Mouse (Mus musculus): ENCODE results near the gene Lcn6. TPM values are rescaled to one million over a fixed set of nuclear protein-coding genes. Genes with fewer than 3 reads are reported as not detected.

Gene Lcn6
- polyA plus RNA-seq (2011; ENCODE audit: insufficient read depth, insufficient read length, low replicate concordance, missing spikeins): not detected in 2 replicates

DNA sequence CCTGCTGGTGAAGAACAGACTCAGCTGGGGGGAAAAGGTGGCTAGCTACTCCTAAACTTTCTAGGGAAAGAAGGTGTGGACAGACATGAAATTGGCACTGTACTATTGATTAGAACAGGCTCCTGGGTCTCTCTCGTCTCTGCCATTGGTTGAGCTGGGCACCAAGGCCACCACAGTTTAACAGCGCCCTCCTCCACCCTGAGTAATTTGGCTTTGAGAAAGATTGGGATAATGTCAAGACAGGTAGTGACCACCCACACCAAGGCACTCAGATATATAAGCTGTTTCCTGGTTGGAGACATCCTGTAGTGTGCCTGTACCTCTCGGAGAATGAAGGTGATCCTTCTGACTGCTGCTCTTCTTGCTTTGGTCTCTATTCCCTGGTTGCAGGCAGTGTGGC, at the start of gene Lcn6:
Gene Lcn6, plus strand, starts transcription at position 301 of the 400 bp plus-strand sequence.
- Histone ChIP-seq H3K27ac (ENCODE audit: control insufficient read depth, insufficient read depth, low read depth, low read length, poor library complexity) (no peak within 1 kb of the TSS), H3K4me3 (replicated peaks; ENCODE audit: control insufficient read depth, low read depth, low read length) (no peak within 1 kb of the TSS), H3K4me1 (ENCODE audit: control insufficient read depth, insufficient read depth, low read length) (no peaks in the 10 kb centered on the region)
- WGBS: 85% methylated on average over 3 of the region's 3 CpGs
- TF ChIP-seq CTCF (IDR thresholded peaks at IDR 0.05; ENCODE audit: control insufficient read depth, insufficient read depth, low read length): no peak
- no peak for TF ChIP-seq POLR2A (IDR thresholded peaks at IDR 0.05; ENCODE audit: borderline replicate concordance, control insufficient read depth, low read depth, low read length)

DNA sequence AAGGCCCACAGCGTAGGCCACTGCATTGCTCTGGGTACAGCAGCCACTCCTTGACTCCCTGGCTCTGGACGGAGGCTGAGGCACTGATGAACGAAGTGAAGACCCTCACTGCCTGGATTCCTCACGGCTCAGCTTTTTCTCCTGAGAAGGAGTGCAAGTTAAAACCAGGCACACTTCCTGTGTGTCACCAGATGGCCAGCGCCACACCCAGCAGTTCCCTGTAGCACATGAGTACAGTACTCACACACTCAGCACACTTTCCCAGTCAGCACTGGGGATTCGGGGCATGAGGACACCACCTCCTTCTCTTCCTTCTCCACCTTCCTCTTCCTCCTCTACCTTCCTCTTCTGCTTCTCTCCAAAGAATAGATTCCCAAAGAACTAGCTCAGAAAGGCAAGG, 48.8 kb upstream of the Lcn6 start, which contains the start of gene Fcna:
Gene Fcna, minus strand, starts transcription at position 220 of the 400 bp plus-strand sequence.
- H3K4me3 ChIP-seq (replicated peaks; ENCODE audit: control insufficient read depth, low read depth, low read length): no peak within 1 kb of the TSS
- H3K4me1 ChIP-seq (ENCODE audit: control insufficient read depth, insufficient read depth, low read length): no peaks in the 10 kb centered on the region
- no peak within 1 kb of the TSS for H3K27ac ChIP-seq (ENCODE audit: control insufficient read depth, insufficient read depth, low read depth, low read length, poor library complexity)
- 57% methylated on average over 6 of the region's 6 CpGs for WGBS
- TF ChIP-seq CTCF (IDR thresholded peaks at IDR 0.05; ENCODE audit: control insufficient read depth, insufficient read depth, low read length): no peak

DNA sequence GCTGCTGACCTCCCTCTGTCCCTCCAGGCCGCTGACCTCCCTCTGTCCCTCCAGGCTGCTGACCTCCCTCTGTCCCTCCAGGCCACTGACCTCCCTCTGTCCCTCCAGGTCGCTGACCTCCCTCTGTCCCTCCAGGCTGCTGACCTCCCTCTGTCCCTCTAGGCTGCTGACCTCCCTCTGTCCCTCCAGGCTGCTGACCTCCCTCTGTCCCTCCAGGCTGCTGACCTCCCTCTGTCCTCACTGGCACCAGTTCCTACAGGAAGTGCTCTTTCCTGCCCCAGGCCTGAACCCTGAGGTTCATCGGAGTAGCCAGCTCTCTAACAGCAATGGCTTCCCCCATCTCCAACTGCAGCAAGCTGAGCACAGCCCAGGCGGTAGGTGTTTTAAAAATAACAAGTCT, 47.8 kb upstream of the Lcn6 start:
- TF ChIP-seq POLR2A (IDR thresholded peaks at IDR 0.05; ENCODE audit: borderline replicate concordance, control insufficient read depth, low read depth, low read length) (no peak), CTCF (IDR thresholded peaks at IDR 0.05; ENCODE audit: control insufficient read depth, insufficient read depth, low read length) (no peak)
- H3K27ac ChIP-seq (ENCODE audit: control insufficient read depth, insufficient read depth, low read depth, low read length, poor library complexity): no peak overlapping the region
- no peaks in the 10 kb centered on the region for H3K4me1 ChIP-seq (ENCODE audit: control insufficient read depth, insufficient read depth, low read length)
- no peak overlapping the region for H3K4me3 ChIP-seq (replicated peaks; ENCODE audit: control insufficient read depth, low read depth, low read length)
- WGBS: 65% methylated on average over 4 of the region's 4 CpGs

DNA sequence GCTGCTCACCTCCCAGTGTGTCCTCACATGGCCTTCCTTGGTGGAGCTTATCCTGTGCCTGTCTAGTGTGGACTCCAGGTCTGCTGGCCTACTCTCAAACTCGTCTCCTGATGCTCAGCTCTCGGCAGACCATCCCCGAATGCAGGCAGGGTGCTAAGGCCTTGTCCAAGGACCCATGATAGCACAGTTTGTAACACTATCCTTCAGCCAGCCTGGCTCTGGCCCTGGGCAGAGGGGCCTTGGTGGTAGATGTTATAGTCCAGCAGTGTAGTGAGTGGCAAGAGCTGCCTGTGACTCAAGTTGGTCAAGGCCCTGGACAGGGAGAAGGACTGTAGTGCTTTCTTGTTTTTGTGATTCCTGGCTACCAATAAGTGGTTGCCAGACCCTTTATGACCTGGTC, 43.0 kb upstream of the Lcn6 start:
- H3K4me1 ChIP-seq (ENCODE audit: control insufficient read depth, insufficient read depth, low read length): no peaks in the 10 kb centered on the region
- TF ChIP-seq CTCF (IDR thresholded peaks at IDR 0.05; ENCODE audit: control insufficient read depth, insufficient read depth, low read length) (no peak), POLR2A (IDR thresholded peaks at IDR 0.05; ENCODE audit: borderline replicate concordance, control insufficient read depth, low read depth, low read length) (no peak)
- no peak overlapping the region for H3K27ac ChIP-seq (ENCODE audit: control insufficient read depth, insufficient read depth, low read depth, low read length, poor library complexity)
- H3K4me3 ChIP-seq (replicated peaks; ENCODE audit: control insufficient read depth, low read depth, low read length): no peak overlapping the region
- 77% methylated on average over 3 of the region's 3 CpGs for whole genome bisulfite sequencing

DNA sequence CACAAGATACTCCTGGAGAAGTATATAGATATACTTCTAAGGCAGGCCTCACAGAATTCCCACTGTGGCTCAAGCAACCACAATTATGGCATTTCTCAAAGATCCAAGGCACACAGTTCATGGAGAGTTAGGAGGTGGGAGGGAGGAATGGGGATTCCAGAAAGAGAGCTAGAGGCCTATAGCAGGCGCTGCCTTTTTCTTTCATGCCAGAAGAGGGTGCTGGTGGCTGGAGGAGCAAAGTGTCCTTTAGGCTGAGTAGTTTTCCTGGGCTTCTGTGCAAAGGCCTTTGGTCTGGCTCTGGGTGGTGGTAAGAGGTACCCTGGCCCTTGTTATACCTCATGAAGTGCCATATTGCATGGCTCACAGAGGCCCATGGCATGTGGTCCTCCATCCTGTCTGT, 42.5 kb upstream of the Lcn6 start:
- 68% methylated on average over 1 of the region's 1 CpGs for WGBS
- TF ChIP-seq POLR2A (IDR thresholded peaks at IDR 0.05; ENCODE audit: borderline replicate concordance, control insufficient read depth, low read depth, low read length) (no peak), CTCF (IDR thresholded peaks at IDR 0.05; ENCODE audit: control insufficient read depth, insufficient read depth, low read length) (no peak)
- Histone ChIP-seq H3K27ac (ENCODE audit: control insufficient read depth, insufficient read depth, low read depth, low read length, poor library complexity) (no peak overlapping the region), H3K4me1 (ENCODE audit: control insufficient read depth, insufficient read depth, low read length) (no peaks in the 10 kb centered on the region), H3K4me3 (replicated peaks; ENCODE audit: control insufficient read depth, low read depth, low read length) (no peak overlapping the region)

DNA sequence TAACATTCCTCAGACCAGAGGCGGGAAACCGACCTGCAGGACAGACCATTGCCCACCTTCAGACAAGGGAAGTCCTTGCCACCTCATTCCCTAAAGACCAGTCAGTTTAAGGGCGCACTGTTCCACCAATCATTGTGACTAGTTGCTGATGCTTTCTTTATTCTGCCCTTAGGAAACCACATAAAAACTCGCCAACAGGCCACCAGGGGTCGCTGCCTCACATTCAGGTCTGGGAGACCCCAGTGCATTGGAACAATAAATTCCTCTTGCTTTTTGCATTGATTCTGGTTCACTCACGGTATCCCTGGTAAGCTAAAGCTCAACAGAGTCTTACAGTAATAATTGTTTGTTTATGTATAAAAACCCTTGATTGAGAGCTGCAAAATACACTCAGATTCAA, 36.7 kb upstream of the Lcn6 start:
- H3K4me3 ChIP-seq (replicated peaks; ENCODE audit: control insufficient read depth, low read depth, low read length): no peak overlapping the region
- WGBS: 25% methylated on average over 6 of the region's 6 CpGs
- H3K27ac ChIP-seq (ENCODE audit: control insufficient read depth, insufficient read depth, low read depth, low read length, poor library complexity): no peak overlapping the region
- no peaks in the 10 kb centered on the region for H3K4me1 ChIP-seq (ENCODE audit: control insufficient read depth, insufficient read depth, low read length)
- TF ChIP-seq CTCF (IDR thresholded peaks at IDR 0.05; ENCODE audit: control insufficient read depth, insufficient read depth, low read length): peak; percentile 68
- TF ChIP-seq POLR2A (IDR thresholded peaks at IDR 0.05; ENCODE audit: borderline replicate concordance, control insufficient read depth, low read depth, low read length): no peak

DNA sequence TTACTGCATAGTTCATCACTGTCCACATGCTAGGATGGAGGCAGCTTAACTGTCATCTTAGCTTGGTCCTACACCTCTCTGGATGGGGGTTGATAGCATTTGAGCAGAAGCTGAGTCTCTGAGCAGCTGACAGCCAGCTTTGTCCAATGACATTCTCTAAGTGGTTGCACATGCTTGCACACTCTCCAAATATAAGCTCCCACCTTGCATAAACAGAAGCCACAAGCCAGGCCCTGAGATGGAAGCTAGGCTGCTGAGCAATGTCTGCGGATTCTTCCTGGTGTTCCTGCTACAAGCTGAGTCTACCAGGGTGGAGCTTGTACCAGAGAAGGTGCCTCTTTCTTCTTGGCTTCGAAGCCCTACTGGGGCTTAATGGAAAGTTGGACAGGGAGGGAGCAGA, 23.7 kb upstream of the Lcn6 start, which contains the start of gene Lcn8:
Gene Lcn8, plus strand, starts transcription at position 219 of the 400 bp plus-strand sequence.
- TF ChIP-seq CTCF (IDR thresholded peaks at IDR 0.05; ENCODE audit: control insufficient read depth, insufficient read depth, low read length) (no peak), POLR2A (IDR thresholded peaks at IDR 0.05; ENCODE audit: borderline replicate concordance, control insufficient read depth, low read depth, low read length) (no peak)
- Histone ChIP-seq H3K4me3 (replicated peaks; ENCODE audit: control insufficient read depth, low read depth, low read length) (no peak within 1 kb of the TSS), H3K4me1 (ENCODE audit: control insufficient read depth, insufficient read depth, low read length) (no peaks in the 10 kb centered on the region), H3K27ac (ENCODE audit: control insufficient read depth, insufficient read depth, low read depth, low read length, poor library complexity) (no peak within 1 kb of the TSS)
- 64% methylated on average over 2 of the region's 2 CpGs for WGBS

DNA sequence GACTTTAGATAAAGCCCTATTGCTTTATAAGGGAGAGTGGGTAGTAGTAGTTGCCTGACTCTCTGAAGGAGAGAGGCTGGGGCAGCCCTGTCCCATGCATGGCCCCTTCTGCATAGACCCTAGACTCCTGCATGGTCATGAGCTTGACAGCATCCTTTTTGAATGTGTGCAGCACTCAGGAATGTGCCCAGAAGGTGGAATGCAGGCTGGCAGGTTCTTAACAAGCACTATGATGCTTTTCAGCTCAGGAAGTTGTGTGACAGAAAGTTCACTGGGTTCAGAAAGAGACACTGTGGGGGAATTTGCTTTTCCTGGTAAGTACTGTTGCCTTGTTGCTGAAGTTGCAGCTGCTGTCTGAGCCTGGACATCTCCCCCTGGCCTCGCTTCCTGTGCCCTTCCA, 22.1 kb upstream of the Lcn6 start:
- Histone ChIP-seq H3K4me1 (ENCODE audit: control insufficient read depth, insufficient read depth, low read length) (no peaks in the 10 kb centered on the region), H3K27ac (ENCODE audit: control insufficient read depth, insufficient read depth, low read depth, low read length, poor library complexity) (no peak overlapping the region), H3K4me3 (replicated peaks; ENCODE audit: control insufficient read depth, low read depth, low read length) (no peak overlapping the region)
- 50% methylated on average over 1 of the region's 1 CpGs for WGBS
- TF ChIP-seq CTCF (IDR thresholded peaks at IDR 0.05; ENCODE audit: control insufficient read depth, insufficient read depth, low read length) (no peak), POLR2A (IDR thresholded peaks at IDR 0.05; ENCODE audit: borderline replicate concordance, control insufficient read depth, low read depth, low read length) (no peak)

DNA sequence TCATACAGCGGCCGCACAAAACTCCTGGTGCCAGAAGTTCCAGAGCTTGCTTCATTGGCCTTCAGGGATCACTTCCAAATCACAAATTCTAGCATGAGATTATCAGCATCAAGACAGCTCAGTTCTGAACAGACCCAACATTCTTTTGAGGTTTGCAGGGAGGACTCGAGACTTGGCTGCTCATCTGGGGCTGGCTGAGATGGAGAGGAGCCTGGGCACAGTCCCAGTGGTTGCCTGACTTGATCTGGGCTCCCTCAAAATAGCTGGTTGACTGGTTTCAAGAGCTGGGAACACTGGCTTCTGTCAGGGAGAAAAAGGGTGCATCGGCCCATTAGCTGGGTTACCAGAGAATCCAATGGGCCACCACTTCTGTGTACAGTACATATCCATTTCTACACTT, 19.9 kb upstream of the Lcn6 start:
- no peak overlapping the region for H3K27ac ChIP-seq (ENCODE audit: control insufficient read depth, insufficient read depth, low read depth, low read length, poor library complexity)
- no peaks in the 10 kb centered on the region for H3K4me1 ChIP-seq (ENCODE audit: control insufficient read depth, insufficient read depth, low read length)
- no peak overlapping the region for H3K4me3 ChIP-seq (replicated peaks; ENCODE audit: control insufficient read depth, low read depth, low read length)
- TF ChIP-seq POLR2A (IDR thresholded peaks at IDR 0.05; ENCODE audit: borderline replicate concordance, control insufficient read depth, low read depth, low read length) (no peak), CTCF (IDR thresholded peaks at IDR 0.05; ENCODE audit: control insufficient read depth, insufficient read depth, low read length) (no peak)
- WGBS: 81% methylated on average over 4 of the region's 4 CpGs
